Mouse (Mus musculus) activated CD4-positive, CD25-positive, alpha-beta regulatory T cell (primary cell): Measurements from ENCODE around the gene Pax8. TPM values are rescaled to one million over a fixed set of nuclear protein-coding genes. Genes with fewer than 3 reads are reported as not detected.

ENCODE experiments used
- polyA plus RNA-seq, 2 experiments: library from polyadenylated mRNA; unstranded; fragments of 100-300 nt; shearing (Covaris generic); gene quantifications; one replicate each; pipeline ENCODE4 v1.2.1; 2017

Pax8 gene
- polyA plus RNA-seq: not detected

DNA sequence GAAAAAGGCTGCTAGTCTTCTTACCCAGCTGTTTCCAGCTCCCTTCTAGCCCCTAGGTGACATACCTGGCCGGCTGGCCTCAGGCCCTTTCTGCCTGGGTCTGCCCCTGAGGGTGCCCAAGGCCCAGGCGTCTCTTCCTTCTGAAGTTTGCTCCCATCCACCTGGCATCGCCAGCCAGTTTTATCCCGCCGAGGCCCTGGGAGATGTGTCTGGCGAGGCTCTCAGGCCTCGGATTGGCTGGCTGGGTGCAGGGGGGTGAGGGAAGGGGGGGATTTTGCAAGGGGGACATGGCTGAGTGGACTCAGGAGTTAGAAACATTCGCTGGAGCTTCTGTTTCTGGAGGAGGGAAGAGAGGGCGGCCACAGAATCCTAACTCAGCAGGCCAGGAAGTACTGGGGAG, at the start of gene Pax8:
Gene Pax8 (minus strand): TSS at position 180 of the 400 bp plus-strand sequence.

Other genes starting within 250 kb of the Pax8 start
- not detected for gene Il1f5, start 198.6 kb downstream of the Pax8 start, polyA plus RNA-seq
- gene Il1f10, start 184.4 kb downstream of the Pax8 start, polyA plus RNA-seq: not detected
- 1 to 10 TPM; 1.8 to 2.4 TPM for gene Il1rn, start 138.7 kb downstream of the Pax8 start, polyA plus RNA-seq
- gene Psd4, start 108.0 kb downstream of the Pax8 start, polyA plus RNA-seq: 100 to 1,000 TPM in 1 of 2 experiments, 10 to 100 TPM in 1; 64.7 to 137 TPM